Mouse (Mus musculus) C2C12 (cell line): ENCODE measurements around the gene Itgb1.
A peak's percentile ranks its signal among the peaks of the same experiment; 100 is the strongest.

ENCODE experiments used
- CEBPB ChIP-seq: IDR thresholded peaks from one replicate; pipeline ENCODE4 v1.6.1; 2011; ENCODE audit warnings: low read depth, mild to moderate bottlenecking, control low read depth, moderate library complexity
- CTCF ChIP-seq: IDR thresholded peaks from one replicate; pipeline ENCODE4 v1.5.1; 2011; ENCODE audit not compliant: control insufficient read depth, insufficient read depth, insufficient read length
- FOSL1 ChIP-seq: IDR thresholded peaks from one replicate; pipeline ENCODE4 v1.8.0; 2011; ENCODE audit warnings: mild to moderate bottlenecking, low read length; ENCODE audit not compliant: poor library complexity, insufficient read depth, severe bottlenecking
- MAX ChIP-seq: IDR thresholded peaks from one replicate; pipeline ENCODE4 v1.6.1; 2011; ENCODE audit warnings: mild to moderate bottlenecking, control low read depth
- MYOG ChIP-seq: IDR thresholded peaks from one replicate; pipeline ENCODE4 v1.6.1; 2011; ENCODE audit not compliant: control insufficient read depth, insufficient read length; ENCODE audit errors: extremely low read depth
- USF1 ChIP-seq: IDR thresholded peaks from one replicate; pipeline ENCODE4 v1.6.1; 2011; ENCODE audit warnings: low read depth, mild to moderate bottlenecking, control low read depth, moderate library complexity

GRCm38 (mm10) chr8:128685507-128686428, at the start of gene Itgb1:
- peak; percentile 20 for TF ChIP-seq CTCF
- TF ChIP-seq MAX = peak; percentile 51
- TF ChIP-seq FOSL1 = no peak
- no peak for TF ChIP-seq MYOG
- no peak for TF ChIP-seq USF1
- TF ChIP-seq CEBPB = no peak
